9 mouse cellular contexts compared by ENCODE assay signal in the genomic region with DNA sequence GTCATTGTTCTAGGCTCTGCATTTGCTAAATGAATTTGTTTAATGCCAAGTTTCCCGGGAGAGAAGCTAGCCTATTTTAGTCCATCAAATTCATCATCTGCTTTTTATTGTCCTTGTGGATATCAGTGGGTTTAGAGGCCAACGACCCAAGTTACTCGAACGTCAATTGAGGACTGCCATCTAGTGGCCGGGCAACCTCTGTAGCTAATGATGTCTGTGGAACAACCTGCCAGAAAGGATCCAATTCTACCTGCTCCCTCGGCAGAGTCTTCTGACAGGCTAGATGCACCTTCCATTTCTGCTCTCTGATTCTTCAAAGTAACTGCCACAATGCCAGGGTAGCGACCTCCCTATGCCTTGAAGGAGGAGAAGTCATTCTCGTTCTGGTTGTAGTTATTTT.
DNase-seq lines count a peak whose midpoint lies in the region; ATAC-seq and TF ChIP-seq lines count a peak whose summit lies in the region.
"Had no signal": no experiment of that assay in that cellular context is flagged by ENCODE, and none has a peak within 500 bp of the region (broad histone marks: within the 10 kb centered on the region; RNA-seq: fewer than 3 reads in every experiment).

No protein-coding gene starts in this region.

- peak; percentile 91 for TF ChIP-seq CTCF in heart, adult 2 months (IDR thresholded peaks at IDR 0.05)

- TF ChIP-seq POLR2A in heart, adult 2 months (IDR thresholded peaks at IDR 0.05; ENCODE audit: insufficient read depth, low read depth, low read length): no peak

- H3K4me1 ChIP-seq in heart, adult 2 months (ENCODE audit: control insufficient read depth, insufficient read depth, low read length): peaks cover 1% of the 10 kb centered on the region
- H3K4me1 ChIP-seq in neural tube, embryonic 14.5 days (ENCODE audit: control insufficient read depth, insufficient read depth, low read length): no peaks in the 10 kb centered on the region

- ATAC-seq in neural tube, embryonic 14.5 days (ENCODE audit: low read depth): peak; percentile 55; the same call in 1 of the 2 replicates

- no peak overlapping the region for H3K4me3 ChIP-seq in heart, adult 2 months
- H3K4me3 ChIP-seq in neural tube, embryonic 14.5 days (ENCODE audit: low read depth, low read length): no peak overlapping the region
- H3K4me3 ChIP-seq: embryonic facial prominence, embryonic 12.5 days had no signal

- no peaks in the 10 kb centered on the region for H3K9me3 ChIP-seq in neural tube, embryonic 14.5 days (ENCODE audit: control insufficient read depth, low read length)
- H3K9me3 ChIP-seq: embryonic facial prominence, embryonic 12.5 days had no signal

- H3K79me2 ChIP-seq in heart, adult 2 months (replicated peaks; ENCODE audit: control insufficient read depth, insufficient read depth, low read length): no peaks in the 10 kb centered on the region

- H3K27me3 ChIP-seq in heart, adult 2 months (ENCODE audit: control insufficient read depth, insufficient read depth, low read length): no peaks in the 10 kb centered on the region
- no peaks in the 10 kb centered on the region for H3K27me3 ChIP-seq in neural tube, embryonic 14.5 days (ENCODE audit: control insufficient read depth, insufficient read depth, low read length)

- H3K27ac ChIP-seq in heart, adult 2 months: no peak overlapping the region
- H3K27ac ChIP-seq in neural tube, embryonic 14.5 days (ENCODE audit: low read depth, low read length): no peak overlapping the region
- H3K27ac ChIP-seq: embryonic facial prominence, embryonic 12.5 days had no signal

- intact Hi-C loops in heart, adult 2 months (cut with DNase I): loop anchor here (2.0 kb wide), 2 partner anchors 231 to 455 kb away; partner anchors contain the start of gene Cxcr4

- 0 out of 2 replicates have a peak, but pooled peaks have one; percentile 58 for TF ChIP-seq EP300 in heart, adult 2 months (IDR thresholded peaks at IDR 0.05; ENCODE audit: insufficient read depth, low read depth, low read length)

- WGBS in heart, adult 2 months: 2% methylated on average over 8 of the region's 8 CpGs
- 11% methylated on average over 8 of the region's 8 CpGs for WGBS in neural tube, embryonic 14.5 days

- H3K9ac ChIP-seq in heart, adult 2 months (ENCODE audit: low read depth, low read length): no peak overlapping the region
- no peak overlapping the region for H3K9ac ChIP-seq in neural tube, embryonic 14.5 days (replicated peaks; ENCODE audit: low read depth, low read length)
- H3K9ac ChIP-seq: embryonic facial prominence, embryonic 12.5 days had no signal

- peak; percentile 25 to 54 for DNase-seq in urinary bladder, adult 18-20 months (ENCODE audit: low spot score in 2 of 2)
- DNase-seq in urinary bladder, adult 2 months (ENCODE audit: low spot score): no peak
- DNase-seq in embryo, embryonic 10 days (ENCODE audit: low spot score): peak; percentile 95
- DNase-seq in heart, adult 2 months: peak; percentile 66 to 80
- peak; percentile 77 to 89 for DNase-seq in kidney, postnatal 25 days
- DNase-seq in lung, adult 18-20 months: peak; percentile 64 to 72
- DNase-seq in testis, postnatal 14 days (ENCODE audit: low spot score): peak; percentile 20

- H3K4me2 ChIP-seq in neural tube, embryonic 14.5 days (ENCODE audit: low read depth, low read length): no peak overlapping the region
- H3K4me2 ChIP-seq: embryonic facial prominence, embryonic 12.5 days had no signal

- H3K36me3 ChIP-seq in heart, adult 2 months (ENCODE audit: control insufficient read depth, insufficient read depth, low read length): no peaks in the 10 kb centered on the region
- H3K36me3 ChIP-seq in neural tube, embryonic 14.5 days (ENCODE audit: control insufficient read depth, insufficient read depth, low read length): no peaks in the 10 kb centered on the region
- H3K36me3 ChIP-seq: embryonic facial prominence, embryonic 12.5 days had no signal
